Mouse (Mus musculus) midbrain, embryonic 10.5 days (tissue): ENCODE results near the gene Mthfs. TPM values are rescaled to one million over a fixed set of nuclear protein-coding genes. Genes with fewer than 3 reads are reported as not detected.
"Not testable (repeated sequence)": the region's sequence is repeated elsewhere in the genome, so short reads cannot be mapped to it uniquely, and the experiment has no call there.

Experiments
- DNase-seq: peaks from one replicate; pipeline ENCODE4 v3.0.0-alpha.2; 2017; ENCODE audit warnings: low spot score
- H3K27ac ChIP-seq: fragments of 300-500 bp; sonication (generic); replicated peaks from 2 replicates; pipeline ENCODE4 v1.5.1; 2016; ENCODE audit warnings: mild to moderate bottlenecking
- H3K27me3 ChIP-seq: fragments of 300-500 bp; sonication (generic); 2 replicates; pipeline ENCODE4 v1.6.1; 2016; ENCODE audit warnings: low read depth, mild to moderate bottlenecking; ENCODE audit not compliant: poor library complexity, severe bottlenecking
- H3K36me3 ChIP-seq: fragments of 300-500 bp; sonication (generic); 2 replicates; pipeline ENCODE4 v1.6.1; 2016; ENCODE audit warnings: mild to moderate bottlenecking, moderate library complexity
- H3K4me1 ChIP-seq: fragments of 300-500 bp; sonication (generic); 2 replicates; pipeline ENCODE4 v1.6.1; 2016
- H3K4me3 ChIP-seq: fragments of 300-500 bp; sonication (generic); 2 replicates; pipeline ENCODE4 v1.5.1; 2016; ENCODE audit warnings: mild to moderate bottlenecking, moderate library complexity
- H3K9me3 ChIP-seq: fragments of 300-500 bp; sonication (generic); replicated peaks from 2 replicates; pipeline ENCODE4 v1.6.1; 2016; ENCODE audit warnings: mild to moderate bottlenecking
- WGBS: fragments of 180-500 bp; shearing (Covaris S2); methylation state at CpG from one replicate; pipeline ENCODE4 v1.1.7; 2016; 5-methylcytosine and 5-hydroxymethylcytosine counted together
- polyA plus RNA-seq: library from polyadenylated mRNA; unstranded; fragments of >200 nt; fragmentation: Nextera tagmentation; extraction: Ambion mirVana; gene quantifications from 2 replicates; pipeline ENCODE4 v1.2.1, GENCODE M21; 2016

Gene Mthfs
- polyA plus RNA-seq, result 14.4 and 14.5 TPM in 2 replicates

DNA sequence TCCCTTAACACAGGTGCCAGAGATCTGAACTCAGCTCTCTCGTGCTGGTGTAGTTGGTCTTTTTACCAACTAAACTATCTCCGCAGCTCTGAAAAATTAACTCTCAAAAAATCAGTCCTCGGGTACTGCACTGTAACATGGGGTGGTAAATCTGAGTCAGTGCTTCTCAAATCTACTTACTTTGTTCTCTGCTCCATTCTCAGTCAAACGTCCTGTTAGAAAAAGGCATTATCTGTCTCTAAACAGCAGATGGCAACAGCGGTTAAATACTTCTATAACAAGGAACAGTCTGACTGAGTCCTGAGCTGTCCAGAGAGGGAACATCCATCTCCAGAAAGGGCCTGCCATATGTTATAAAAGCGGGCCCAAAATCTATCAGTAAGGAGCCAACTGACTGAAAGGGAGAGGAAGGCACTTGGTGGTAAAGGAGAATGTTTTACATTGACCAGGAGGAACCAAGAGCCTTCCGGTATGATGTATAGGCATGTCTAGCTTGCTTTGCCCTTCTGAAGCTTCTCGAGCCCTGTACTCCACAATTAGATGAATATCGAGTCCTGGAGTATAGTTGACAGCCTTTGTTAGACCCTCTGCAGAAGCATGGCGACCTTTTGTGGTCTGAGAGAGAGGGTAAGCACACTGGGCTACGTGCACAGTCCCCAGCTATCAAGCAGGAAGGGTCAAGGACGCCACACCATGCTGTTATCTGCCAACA lies at the start of gene Mthfs:
Mthfs (plus strand) TSS at position 324 of the 712 bp plus-strand sequence.
- not testable (repeated sequence) for H3K27me3 ChIP-seq, H3K36me3 ChIP-seq, H3K4me1 ChIP-seq, DNase-seq, H3K9me3 ChIP-seq
- Histone ChIP-seq H3K4me3 (peak within 1 kb of the TSS; percentile 45), H3K27ac (peak within 1 kb of the TSS; percentile 80)
- 34% methylated on average over 9 of the region's 12 CpGs for WGBS

- not testable (repeated sequence) for H3K27me3 ChIP-seq, H3K4me1 ChIP-seq, H3K36me3 ChIP-seq, H3K9me3 ChIP-seq, DNase-seq, H3K27ac ChIP-seq, H3K4me3 ChIP-seq
Measured at GRCm38 (mm10) chr9:89172539-89172938, 37.9 kb upstream of the Mthfs start.

DNA sequence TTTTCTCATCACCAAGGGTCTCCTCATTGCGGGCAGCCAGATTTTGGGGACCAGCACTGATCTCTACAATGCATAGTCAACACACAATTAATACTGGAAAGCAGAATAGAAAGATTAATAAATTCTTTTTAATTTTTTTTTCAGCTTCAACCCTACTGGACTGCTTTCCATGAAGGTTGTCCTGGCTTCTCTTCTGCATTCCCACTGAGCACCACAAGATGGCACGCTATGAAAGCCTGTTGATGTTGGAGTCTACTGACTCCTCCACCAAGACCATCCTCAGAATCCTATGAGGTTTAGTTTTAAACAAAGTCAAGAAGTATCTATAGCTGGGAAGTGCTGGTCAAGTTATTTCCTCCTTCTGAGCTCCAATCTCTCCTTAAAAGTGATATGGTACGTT lies 31.6 kb upstream of the Mthfs start:
- not testable (repeated sequence) for H3K4me1 ChIP-seq, H3K9me3 ChIP-seq, H3K27ac ChIP-seq, H3K27me3 ChIP-seq, H3K36me3 ChIP-seq, DNase-seq, H3K4me3 ChIP-seq
- whole genome bisulfite sequencing, result 33% methylated on average over 2 of the region's 3 CpGs

GRCm38 (mm10) chr9:89179469-89179868 lies 31.0 kb upstream of the Mthfs start:
- not testable (repeated sequence) for H3K27me3 ChIP-seq, H3K27ac ChIP-seq, H3K36me3 ChIP-seq, DNase-seq, H3K9me3 ChIP-seq, H3K4me3 ChIP-seq, H3K4me1 ChIP-seq
- WGBS, result 83% methylated on average over 4 of the region's 4 CpGs

GRCm38 (mm10) chr9:89187006-89187405 lies 23.5 kb upstream of the Mthfs start:
- not testable (repeated sequence) for H3K27ac ChIP-seq, H3K27me3 ChIP-seq, DNase-seq, H3K4me1 ChIP-seq, H3K36me3 ChIP-seq, H3K9me3 ChIP-seq, H3K4me3 ChIP-seq
- WGBS, result 74% methylated on average over 15 of the region's 15 CpGs

- not testable (repeated sequence) for H3K36me3 ChIP-seq, H3K9me3 ChIP-seq, DNase-seq, H3K27ac ChIP-seq, H3K4me3 ChIP-seq, H3K4me1 ChIP-seq, H3K27me3 ChIP-seq
Measured at GRCm38 (mm10) chr9:89195483-89195882, 15.0 kb upstream of the Mthfs start.

- not testable (repeated sequence) for DNase-seq, H3K4me3 ChIP-seq, H3K27me3 ChIP-seq, H3K36me3 ChIP-seq, H3K4me1 ChIP-seq, H3K27ac ChIP-seq, H3K9me3 ChIP-seq
- WGBS, result 100% methylated on average over 1 of the region's 1 CpGs
Measured at GRCm38 (mm10) chr9:89197509-89197908, 13.0 kb upstream of the Mthfs start.

- 91% methylated on average over 3 of the region's 3 CpGs for WGBS
- not testable (repeated sequence) for H3K27me3 ChIP-seq, H3K27ac ChIP-seq, H3K4me1 ChIP-seq, H3K9me3 ChIP-seq, H3K36me3 ChIP-seq, H3K4me3 ChIP-seq, DNase-seq
Measured at GRCm38 (mm10) chr9:89198349-89198748, 12.1 kb upstream of the Mthfs start.

- H3K27me3 ChIP-seq, H3K27ac ChIP-seq, DNase-seq, H3K4me1 ChIP-seq, H3K9me3 ChIP-seq, H3K36me3 ChIP-seq, H3K4me3 ChIP-seq: not testable (repeated sequence)
- WGBS, result 87% methylated on average over 5 of the region's 5 CpGs
Measured at GRCm38 (mm10) chr9:89198969-89199416, 11.5 kb upstream of the Mthfs start, which contains the start of the genes Bcl2a1b and Gm29094. TSS of gene Bcl2a1b (plus strand) at chr9:89199209. TSS of gene Gm29094 (plus strand) at chr9:89199379.

GRCm38 (mm10) chr9:89202256-89202655 lies 8.2 kb upstream of the Mthfs start:
- H3K27ac ChIP-seq, H3K36me3 ChIP-seq, H3K9me3 ChIP-seq, H3K4me1 ChIP-seq, DNase-seq, H3K27me3 ChIP-seq, H3K4me3 ChIP-seq: not testable (repeated sequence)

GRCm38 (mm10) chr9:89208939-89209338 lies 1.5 kb upstream of the Mthfs start:
- H3K27me3 ChIP-seq, H3K9me3 ChIP-seq, H3K4me1 ChIP-seq, H3K36me3 ChIP-seq, H3K27ac ChIP-seq, H3K4me3 ChIP-seq, DNase-seq: not testable (repeated sequence)
- WGBS, result 89% methylated on average over 1 of the region's 1 CpGs

DNA sequence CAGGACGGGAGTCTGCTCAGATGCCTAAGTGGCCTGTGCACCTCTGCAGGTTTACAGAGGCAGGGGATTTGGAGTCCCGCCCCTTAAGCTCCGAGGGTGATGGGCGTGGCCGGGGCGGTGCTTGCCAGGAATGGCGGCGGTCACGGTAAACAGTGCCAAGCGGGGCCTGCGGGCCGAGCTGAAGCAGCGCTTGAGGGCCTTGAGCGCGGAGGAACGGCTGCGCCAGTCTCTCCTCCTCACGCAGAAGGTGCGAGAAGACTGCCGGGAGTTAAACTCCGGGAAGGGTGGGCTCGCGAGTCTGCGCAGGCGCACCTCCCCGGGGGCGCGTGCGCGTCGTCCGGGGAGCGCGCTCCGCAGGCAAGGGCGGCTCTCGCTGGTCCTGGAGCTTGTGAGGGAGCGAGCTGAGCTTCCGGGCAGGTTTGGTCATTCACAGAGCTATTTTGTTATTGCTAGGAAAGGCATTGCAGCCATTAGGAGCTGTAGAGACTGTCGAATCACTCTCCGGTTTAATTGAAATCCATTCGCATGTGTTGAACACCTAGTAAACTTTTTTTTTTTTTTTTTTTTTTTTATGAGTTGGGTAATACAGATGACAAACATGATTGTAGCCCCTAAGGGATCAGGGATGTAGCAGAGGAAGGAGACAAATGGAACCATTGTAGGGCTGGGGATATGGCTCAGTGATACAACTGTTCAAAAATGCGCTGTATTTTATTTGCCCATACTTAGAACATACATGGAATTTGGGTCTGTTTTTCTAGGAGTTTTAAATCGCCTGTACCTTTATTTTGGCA lies 786 bp downstream of the Mthfs start:
- not testable (repeated sequence) for DNase-seq, H3K27me3 ChIP-seq, H3K9me3 ChIP-seq, H3K4me1 ChIP-seq, H3K36me3 ChIP-seq
- peak overlapping the region; percentile 45 for H3K4me3 ChIP-seq
- peak overlapping the region; percentile 80 for H3K27ac ChIP-seq
- 6% methylated on average over 14 of the region's 44 CpGs for WGBS

DNA sequence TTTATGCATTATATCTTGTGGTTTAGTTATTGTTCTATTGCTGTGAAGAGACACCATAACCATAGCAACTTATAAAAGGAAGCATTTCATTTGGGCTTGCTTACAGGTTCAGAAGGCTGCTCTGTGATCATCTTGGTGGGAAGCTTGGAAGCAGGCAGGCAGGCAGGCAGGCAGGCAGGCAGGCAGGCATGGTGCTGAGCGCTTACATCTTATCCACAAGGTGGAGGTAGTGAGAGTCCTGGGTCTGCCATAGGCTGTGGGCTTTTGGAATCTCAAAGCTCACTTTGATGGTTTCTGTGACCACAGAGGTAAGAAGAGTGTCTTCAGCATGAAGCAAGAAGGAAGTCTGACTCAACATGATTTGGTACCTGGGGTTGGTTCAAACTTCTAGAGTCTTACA lies 2.0 kb downstream of the Mthfs start:
- not testable (repeated sequence) for H3K4me1 ChIP-seq, H3K4me3 ChIP-seq, H3K27ac ChIP-seq, H3K27me3 ChIP-seq, H3K36me3 ChIP-seq, H3K9me3 ChIP-seq, DNase-seq
- WGBS, result 43% methylated on average over 1 of the region's 1 CpGs
